Mouse (Mus musculus) G1E (cell line): Measurements from ENCODE around the gene Gm29427. TPM values are rescaled to one million over a fixed set of nuclear protein-coding genes. Genes with fewer than 3 reads are reported as not detected.

Experiments used
- ATAC-seq: 2 replicates; pipeline ENCODE4 v1.8.0; 2016; ENCODE audit warnings: mild to moderate bottlenecking; ENCODE audit not compliant: insufficient number of reproducible peaks, poor library complexity, low FRiP score, severe bottlenecking; ENCODE audit errors: extremely low read depth
- DNase-seq: peaks from one replicate; pipeline ENCODE4 v3.0.0; 2012; ENCODE audit warnings: low spot score
- H3K27me3 ChIP-seq: 2 replicates; pipeline ENCODE4 v1.6.1; 2012; ENCODE audit warnings: mild to moderate bottlenecking, low read length, inconsistent platforms; ENCODE audit not compliant: insufficient read depth
- H3K36me3 ChIP-seq: replicated peaks from 2 replicates; pipeline ENCODE3; 2012; ENCODE audit warnings: mild to moderate bottlenecking, inconsistent platforms
- H3K4me1 ChIP-seq: 2 replicates; pipeline ENCODE4 v1.6.1; 2012; ENCODE audit warnings: low read depth, low read length, inconsistent platforms, mixed read lengths; ENCODE audit not compliant: insufficient read depth
- H3K4me3 ChIP-seq: 2 replicates; pipeline ENCODE4 v1.5.1; 2012; ENCODE audit warnings: low read depth, mild to moderate bottlenecking, inconsistent platforms, low read length, moderate library complexity, mixed read lengths
- H3K9me3 ChIP-seq: replicated peaks from 2 replicates; pipeline ENCODE4 v1.6.1; 2012; ENCODE audit warnings: inconsistent platforms
- CTCF ChIP-seq: IDR thresholded peaks from 2 replicates; pipeline ENCODE4 v1.5.1; 2012; ENCODE audit warnings: low read depth, low read length, inconsistent platforms, mixed read lengths
- GATA1 ChIP-seq: IDR thresholded peaks from 2 replicates; pipeline ENCODE4 v1.6.1; 2012; ENCODE audit warnings: borderline replicate concordance, low read length, inconsistent platforms, mixed read lengths
- GATA2 ChIP-seq: IDR thresholded peaks from 2 replicates; pipeline ENCODE4 v1.6.1; 2012; ENCODE audit warnings: low read depth, low read length, inconsistent platforms, borderline replicate concordance
- POLR2AphosphoS5 ChIP-seq: IDR thresholded peaks from 2 replicates; pipeline ENCODE4 v1.6.1; 2012; ENCODE audit warnings: low read depth, low read length, inconsistent platforms; ENCODE audit not compliant: insufficient replicate concordance
- TAL1 ChIP-seq: conservative IDR thresholded peaks from 2 replicates; pipeline ENCODE4 v1.6.1; 2012; ENCODE audit warnings: low read depth, low read length, inconsistent platforms, mixed read lengths
- polyA plus RNA-seq: library from polyadenylated mRNA; stranded (reverse); fragments of >175 nt; gene quantifications from 2 replicates; pipeline ENCODE4 v1.2.3, GENCODE M21; 2012
- total RNA-seq, 2 experiments: library from RNA; stranded (forward) in 1 of 2; stranded (reverse) in 1 of 2; fragments of 200-1000 nt in 1 of 2; fragments of >200 nt in 1 of 2; fragmentation: Nextera tagmentation in 1 of 2; gene quantifications; 2 replicates each; pipeline ENCODE4 v1.2.3; 2014 to 2017

Gm29427 gene
- total and polyA plus RNA-seq, 3 experiments: 0.33 TPM; not detected in 2

DNA sequence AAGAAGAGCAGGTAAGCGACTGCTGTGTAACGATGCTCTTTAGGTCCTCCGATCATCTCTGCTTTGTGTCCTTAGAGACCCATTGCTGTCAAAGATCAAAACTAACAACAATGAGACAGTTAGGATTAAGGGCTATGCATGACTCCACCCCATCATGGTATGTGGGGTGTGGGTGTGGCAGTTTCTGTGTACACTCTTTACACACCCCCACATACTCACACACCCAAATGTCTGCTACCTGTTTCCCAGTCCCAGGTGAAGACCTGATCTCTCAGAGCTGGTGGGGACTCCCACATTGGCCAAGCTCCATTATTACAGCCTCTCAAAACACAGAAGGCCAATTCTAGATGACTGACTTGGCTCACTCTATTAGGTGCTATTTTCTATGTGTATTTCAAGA, 30.0 kb upstream of the Gm29427 start:
- Histone ChIP-seq H3K4me3 (no peak overlapping the region), H3K36me3 (no peaks in the 10 kb centered on the region), H3K9me3 (no peaks in the 10 kb centered on the region), H3K4me1 (peaks cover 63% of the 10 kb centered on the region), H3K27me3 (no peaks in the 10 kb centered on the region)
- TF ChIP-seq TAL1 (no peak), GATA2 (no peak), CTCF (no peak), POLR2AphosphoS5 (no peak), GATA1 (no peak)
- no peak for DNase-seq
- no peak for ATAC-seq

DNA sequence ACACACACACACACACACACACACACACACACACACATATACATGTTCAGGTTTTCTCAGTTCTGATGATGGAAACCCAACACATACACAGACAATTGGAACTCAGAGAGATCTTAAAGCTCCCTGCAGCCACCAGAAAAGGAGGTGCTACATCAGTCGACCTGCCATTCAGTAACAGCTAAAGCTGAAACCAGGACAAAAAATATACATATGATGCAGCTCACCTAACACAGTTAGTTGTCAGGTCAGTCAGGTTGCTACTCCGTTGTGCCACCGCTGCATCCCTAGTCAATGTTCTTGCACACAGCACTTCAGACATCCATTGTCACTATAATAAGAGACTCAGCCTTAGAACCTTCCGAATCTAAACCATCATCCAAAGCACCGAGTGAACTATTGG, 29.4 kb upstream of the Gm29427 start:
- ATAC-seq (no peak), DNase-seq (no peak)
- no peak for TF ChIP-seq POLR2AphosphoS5
- TF ChIP-seq TAL1: no peak
- no peak for TF ChIP-seq GATA2
- TF ChIP-seq CTCF: no peak
- TF ChIP-seq GATA1: no peak
- Histone ChIP-seq H3K4me1 (peaks cover 69% of the 10 kb centered on the region), H3K27me3 (no peaks in the 10 kb centered on the region), H3K36me3 (no peaks in the 10 kb centered on the region), H3K9me3 (no peaks in the 10 kb centered on the region), H3K4me3 (no peak overlapping the region)

DNA sequence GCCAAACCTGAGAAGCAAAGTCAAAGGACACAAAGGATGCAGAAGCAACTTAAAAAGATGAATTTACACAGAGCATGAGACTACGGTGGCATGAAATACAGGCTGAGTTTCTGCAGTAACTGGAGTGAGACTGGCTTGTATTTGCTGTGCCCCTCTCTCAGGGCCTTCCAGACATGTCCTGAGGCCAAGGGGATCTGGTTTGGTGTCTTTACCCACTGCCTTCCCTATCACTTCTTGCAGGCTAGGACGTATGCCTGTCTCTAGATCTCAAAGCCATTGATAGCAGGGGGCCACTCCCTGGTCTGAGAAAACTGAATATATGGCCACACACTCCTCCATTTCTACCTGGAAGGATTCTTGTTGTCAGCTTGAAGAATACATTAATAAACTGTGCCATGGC, 28.6 kb upstream of the Gm29427 start:
- no peak for ATAC-seq

GRCm38 (mm10) chr1:130743775-130744174, 28.2 kb upstream of the Gm29427 start:
- no peak for DNase-seq
- H3K4me3 ChIP-seq: peak overlapping the region; percentile 31; the same call in 1 of the 2 replicates
- H3K4me1 ChIP-seq: peaks cover 76% of the 10 kb centered on the region
- no peak for ATAC-seq
- TF ChIP-seq TAL1: no peak
- no peak for TF ChIP-seq GATA2
- TF ChIP-seq POLR2AphosphoS5: no peak
- no peak for TF ChIP-seq CTCF
- no peak for TF ChIP-seq GATA1
- H3K27me3 ChIP-seq: no peaks in the 10 kb centered on the region
- H3K9me3 ChIP-seq: no peaks in the 10 kb centered on the region
- no peaks in the 10 kb centered on the region for H3K36me3 ChIP-seq

More for the DNA sequence above, 28.6 kb upstream of the Gm29427 start:
- Histone ChIP-seq H3K4me3 (no peak overlapping the region; the same call in 1 of the 2 replicates), H3K4me1 (peaks cover 73% of the 10 kb centered on the region), H3K9me3 (no peaks in the 10 kb centered on the region), H3K36me3 (no peaks in the 10 kb centered on the region), H3K27me3 (no peaks in the 10 kb centered on the region)
- TF ChIP-seq POLR2AphosphoS5 (no peak), GATA1 (no peak), CTCF (no peak), GATA2 (no peak), TAL1 (no peak)
- no peak for DNase-seq

GRCm38 (mm10) chr1:130742201-130742600, 26.6 kb upstream of the Gm29427 start:
- Histone ChIP-seq H3K9me3 (no peaks in the 10 kb centered on the region), H3K4me3 (peak overlapping the region; percentile 2; the same call in 1 of the 2 replicates), H3K36me3 (peaks cover 15% of the 10 kb centered on the region), H3K4me1 (peaks cover 89% of the 10 kb centered on the region), H3K27me3 (no peaks in the 10 kb centered on the region)
- DNase-seq (no peak), ATAC-seq (no peak)
- TF ChIP-seq TAL1 (no peak), CTCF (no peak), GATA1 (no peak), GATA2 (no peak), POLR2AphosphoS5 (no peak)

DNA sequence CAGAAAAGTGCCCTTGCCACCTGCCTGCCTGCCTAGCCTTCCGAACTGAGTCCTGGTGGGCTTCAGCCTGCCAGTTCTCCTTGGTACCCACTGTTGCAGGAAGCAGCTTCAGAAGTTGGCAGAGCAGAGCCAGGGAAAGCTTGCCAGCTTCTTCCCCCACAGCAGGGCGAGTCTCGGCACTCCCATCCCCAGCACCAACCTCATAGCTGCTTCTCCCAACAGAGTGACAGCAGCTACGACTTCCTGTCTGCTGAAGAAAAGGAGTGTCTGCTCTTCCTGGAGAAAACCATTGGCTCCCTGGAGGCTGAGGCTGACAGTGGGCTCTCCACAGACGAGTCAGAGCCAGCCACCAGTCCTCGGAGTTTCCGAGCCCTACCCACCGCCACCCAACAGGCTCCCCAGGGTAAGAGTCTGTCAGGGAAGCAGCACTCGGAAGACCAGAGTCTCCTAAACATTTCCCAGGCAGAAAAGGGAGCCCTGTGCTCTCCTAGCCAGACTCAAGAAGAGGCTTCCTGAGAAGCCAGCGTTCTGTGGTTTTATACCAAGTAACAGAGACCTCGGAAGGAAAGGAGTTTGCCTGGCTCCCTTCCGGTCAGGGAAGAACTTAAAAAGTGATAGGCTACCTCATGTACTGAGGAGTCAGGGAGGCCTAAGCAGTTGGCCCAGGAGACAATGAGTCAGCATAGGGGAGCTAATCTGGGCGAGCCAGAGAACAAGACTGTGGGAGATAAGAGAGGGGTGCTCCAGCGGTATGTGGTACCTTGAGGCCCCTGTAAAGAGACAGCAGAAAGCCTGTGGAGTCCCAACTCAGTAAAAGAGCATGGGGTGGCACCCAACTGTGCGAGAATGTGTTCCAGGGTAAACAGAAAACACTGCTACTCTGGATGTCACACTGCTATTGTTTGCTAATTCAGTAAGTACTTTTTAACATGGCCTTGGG, 25.5 kb upstream of the Gm29427 start:
- Histone ChIP-seq H3K9me3 (no peaks in the 10 kb centered on the region), H3K27me3 (no peaks in the 10 kb centered on the region), H3K4me3 (peak overlapping the region; percentile 75), H3K4me1 (peaks cover 88% of the 10 kb centered on the region), H3K36me3 (peaks cover 18% of the 10 kb centered on the region)
- TF ChIP-seq TAL1: peak; percentile 96
- TF ChIP-seq GATA2: 0 out of 2 replicates have a peak, but pooled peaks have one; percentile 62
- no peak for TF ChIP-seq CTCF
- TF ChIP-seq GATA1: no peak
- TF ChIP-seq POLR2AphosphoS5: peak; percentile 88; the same call in 1 of the 2 replicates
- ATAC-seq (peak; percentile 86), DNase-seq (peak; percentile 97)

DNA sequence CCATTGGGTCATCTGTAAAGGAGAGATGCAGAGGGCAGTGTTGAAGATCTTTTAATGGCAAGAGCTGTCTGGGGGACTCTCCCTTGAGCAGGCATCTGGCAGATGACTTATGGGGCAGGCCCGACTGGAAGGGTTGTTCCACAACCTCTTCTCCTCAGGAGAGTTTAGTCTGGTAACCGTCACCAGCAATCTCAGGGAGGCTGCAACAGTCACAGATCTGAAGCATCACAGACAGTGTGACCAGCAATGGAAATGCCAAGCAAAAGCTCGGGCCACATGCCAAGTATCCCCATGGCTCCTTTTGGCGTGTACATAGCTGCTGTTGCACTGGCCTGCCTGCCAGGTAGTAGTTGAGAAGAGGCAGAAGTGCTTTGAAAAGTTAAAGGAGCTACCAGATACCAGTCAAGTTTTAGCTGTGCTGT, 24.6 kb upstream of the Gm29427 start:
- Histone ChIP-seq H3K4me1 (peaks cover 90% of the 10 kb centered on the region), H3K4me3 (peak overlapping the region; percentile 75), H3K36me3 (peaks cover 18% of the 10 kb centered on the region), H3K9me3 (no peaks in the 10 kb centered on the region), H3K27me3 (no peaks in the 10 kb centered on the region)
- ATAC-seq (no peak), DNase-seq (no peak)
- TF ChIP-seq GATA1 (no peak), TAL1 (no peak), POLR2AphosphoS5 (no peak), GATA2 (no peak), CTCF (no peak)
